Mouse (Mus musculus) lung, embryonic 14.5 days (tissue): ENCODE measurements at regions not wholly inside any gene's neighbourhood (a gene's known extent, or its start where the extent isn't known, plus 50 kb on each side); places are given as distances from the start of the nearest gene placed in this dataset.

ENCODE experiments used
- ATAC-seq: fragments of 200-750 bp; cut with Nextera tagmentation; 2 replicates; pipeline ENCODE4 v1.8.0; 2017; ENCODE audit warnings: mild to moderate bottlenecking, moderate TSS enrichment, moderate library complexity; ENCODE audit not compliant: insufficient read depth
- DNase-seq: peaks from one replicate; pipeline ENCODE4 v3.0.0-alpha.2; 2015
- H3K27ac ChIP-seq: fragments of 300-500 bp; sonication (generic); 2 replicates; pipeline ENCODE4 v1.5.1; 2014; ENCODE audit warnings: low read depth, mild to moderate bottlenecking, moderate library complexity
- H3K27me3 ChIP-seq: fragments of 300-500 bp; sonication (generic); 2 replicates; pipeline ENCODE4 v1.6.1; 2014; ENCODE audit warnings: low read length, control low read depth; ENCODE audit not compliant: insufficient read depth
- H3K36me3 ChIP-seq: fragments of 300-500 bp; sonication (generic); 2 replicates; pipeline ENCODE4 v1.6.1; 2014; ENCODE audit warnings: control low read depth; ENCODE audit not compliant: insufficient read depth
- H3K4me1 ChIP-seq: fragments of 300-500 bp; sonication (generic); 2 replicates; pipeline ENCODE4 v1.6.1; 2014; ENCODE audit warnings: antibody characterized with exemption, control low read depth; ENCODE audit not compliant: insufficient read depth
- H3K4me2 ChIP-seq: fragments of 300-500 bp; sonication (generic); 2 replicates; pipeline ENCODE4 v1.6.1; 2014; ENCODE audit warnings: mild to moderate bottlenecking
- H3K4me3 ChIP-seq: fragments of 300-500 bp; sonication (generic); 2 replicates; pipeline ENCODE4 v1.5.1; 2014; ENCODE audit warnings: low read depth, low read length
- H3K9ac ChIP-seq: fragments of 300-500 bp; sonication (generic); 2 replicates; pipeline ENCODE4 v1.6.1; 2014
- H3K9me3 ChIP-seq: fragments of 300-500 bp; sonication (generic); 2 replicates; pipeline ENCODE4 v1.6.1; 2016; ENCODE audit warnings: low read depth, low read length, control low read depth
- CTCF ChIP-seq: IDR thresholded peaks from 2 replicates; pipeline ENCODE4 v1.5.1; 2016; ENCODE audit warnings: antibody characterized with exemption, low read depth
- WGBS: fragments of 180-500 bp; shearing (Covaris S2); extraction: QIAGEN DNeasy Blood & Tissue Kit; methylation state at CpG from one replicate; pipeline ENCODE4 v1.1.7; 2014; 5-methylcytosine and 5-hydroxymethylcytosine counted together

DNA sequence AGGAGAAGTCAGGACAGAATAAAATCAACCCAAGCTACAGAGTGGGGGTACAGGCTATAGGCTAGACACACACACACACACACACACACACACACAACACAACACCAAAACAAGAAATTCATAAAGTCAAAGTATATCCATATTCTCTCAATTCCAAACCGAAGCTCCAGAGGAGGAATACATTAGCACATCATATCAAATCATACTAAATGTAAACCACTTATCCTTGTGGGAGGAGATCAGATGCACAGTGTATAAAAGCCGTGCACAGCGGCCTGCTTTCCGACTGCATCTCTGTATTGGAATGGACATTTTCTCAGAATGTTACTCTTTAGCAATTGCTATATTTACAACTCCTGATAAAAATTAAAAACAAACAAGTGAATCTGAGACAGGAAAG is 427.9 kb downstream of the Efnb2 start:
- 68% methylated on average over 4 of the region's 4 CpGs for WGBS

GRCm38 (mm10) chr8:8231996-8232632 is 428.9 kb downstream of the Efnb2 start:
- no peak overlapping the region for H3K27ac ChIP-seq
- no peaks in the 10 kb centered on the region for H3K9me3 ChIP-seq
- H3K27me3 ChIP-seq, result no peaks in the 10 kb centered on the region
- no peak for TF ChIP-seq CTCF
- no peaks in the 10 kb centered on the region for H3K36me3 ChIP-seq
- H3K4me2 ChIP-seq, result no peak overlapping the region
- H3K4me3 ChIP-seq, result no peak overlapping the region
- ATAC-seq (no peak), DNase-seq (no peak)
- 75% methylated on average over 13 of the region's 13 CpGs for WGBS
- H3K9ac ChIP-seq, result no peak overlapping the region
- no peaks in the 10 kb centered on the region for H3K4me1 ChIP-seq

More for the DNA sequence above, 427.9 kb downstream of the Efnb2 start:
- H3K4me1 ChIP-seq, result no peaks in the 10 kb centered on the region
- DNase-seq, result no peak
- no peak overlapping the region for H3K9ac ChIP-seq
- TF ChIP-seq CTCF, result no peak
- H3K4me2 ChIP-seq, result no peak overlapping the region
- no peaks in the 10 kb centered on the region for H3K27me3 ChIP-seq
- no peak overlapping the region for H3K4me3 ChIP-seq
- no peak for ATAC-seq
- H3K9me3 ChIP-seq, result no peaks in the 10 kb centered on the region
- no peak overlapping the region for H3K27ac ChIP-seq
- no peaks in the 10 kb centered on the region for H3K36me3 ChIP-seq

- H3K4me2 ChIP-seq, result no peak overlapping the region
- no peak overlapping the region for H3K4me3 ChIP-seq
- TF ChIP-seq CTCF, result no peak
- H3K27me3 ChIP-seq, result no peaks in the 10 kb centered on the region
- no peaks in the 10 kb centered on the region for H3K9me3 ChIP-seq
- no peak overlapping the region for H3K9ac ChIP-seq
- WGBS, result 55% methylated on average over 6 of the region's 6 CpGs
- no peak overlapping the region for H3K27ac ChIP-seq
- DNase-seq (peak; percentile 49), ATAC-seq (no peak; the same call in 1 of the 2 replicates)
- H3K4me1 ChIP-seq, result no peaks in the 10 kb centered on the region
- H3K36me3 ChIP-seq, result no peaks in the 10 kb centered on the region
Observed at GRCm38 (mm10) chr8:8231308-8231985, 429.6 kb downstream of the Efnb2 start.

DNA sequence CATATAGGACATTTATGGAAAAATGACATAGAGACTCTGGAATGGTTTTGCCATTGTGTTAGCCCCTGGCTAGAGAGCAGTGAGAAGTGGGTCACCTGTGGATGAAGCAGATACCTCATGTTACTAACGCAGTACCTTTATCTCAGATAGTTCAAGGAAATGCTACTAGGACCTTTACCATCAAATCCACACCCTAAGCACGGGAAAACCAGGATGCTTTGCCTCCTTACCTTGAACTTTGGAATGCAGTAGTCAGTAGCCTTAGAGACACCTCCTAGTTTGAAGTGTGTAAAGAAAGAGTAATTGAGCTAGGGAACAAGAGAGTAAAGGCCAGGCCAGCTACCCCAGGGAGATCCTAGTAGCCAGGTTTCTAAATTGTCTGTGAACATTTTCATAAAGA is 435.0 kb downstream of the Efnb2 start:
- Histone ChIP-seq H3K36me3 (no peaks in the 10 kb centered on the region), H3K9ac (no peak overlapping the region), H3K27me3 (no peaks in the 10 kb centered on the region), H3K4me2 (no peak overlapping the region), H3K4me3 (no peak overlapping the region), H3K4me1 (no peaks in the 10 kb centered on the region), H3K9me3 (no peaks in the 10 kb centered on the region), H3K27ac (no peak overlapping the region)
- ATAC-seq, result no peak
- no peak for DNase-seq
- no peak for TF ChIP-seq CTCF
- 50% methylated on average over 2 of the region's 2 CpGs for WGBS

DNA sequence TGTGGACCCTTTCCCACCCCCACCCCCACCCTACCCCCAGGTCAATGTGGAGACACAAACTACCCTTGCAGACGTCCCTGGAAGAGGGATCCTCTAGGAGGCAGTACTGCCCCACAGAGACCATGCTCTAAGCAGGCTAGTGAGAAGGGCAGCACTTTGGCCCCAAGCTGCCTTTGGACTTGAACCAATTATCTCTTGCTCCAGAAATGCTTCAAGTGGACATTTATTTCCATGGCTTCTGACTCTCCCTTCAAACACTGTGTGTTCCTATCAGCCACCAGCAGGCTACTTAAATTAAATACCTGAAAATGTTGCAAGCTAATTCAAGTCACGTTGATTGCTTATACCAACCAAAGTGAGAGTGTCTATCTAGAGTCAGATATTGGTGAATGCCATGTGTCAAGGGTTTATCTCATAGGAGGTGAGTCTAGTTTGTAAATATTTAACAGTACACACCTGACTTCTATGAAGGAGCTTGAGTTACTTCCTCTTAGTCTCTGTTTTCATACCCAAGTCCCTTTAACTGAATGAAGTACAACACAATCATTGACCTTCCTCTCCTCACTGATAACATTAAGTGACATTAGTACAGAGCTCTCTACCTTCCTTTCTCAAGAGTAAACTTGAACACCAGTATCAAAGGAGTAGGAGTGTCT is 435.7 kb downstream of the Efnb2 start:
- no peak overlapping the region for H3K4me3 ChIP-seq
- TF ChIP-seq CTCF, result peak; percentile 34; the same call in 1 of the 2 replicates
- no peak overlapping the region for H3K4me2 ChIP-seq
- H3K27me3 ChIP-seq, result no peaks in the 10 kb centered on the region
- ATAC-seq (no peak), DNase-seq (peak; percentile 28)
- H3K36me3 ChIP-seq, result no peaks in the 10 kb centered on the region
- H3K9me3 ChIP-seq, result no peaks in the 10 kb centered on the region
- H3K9ac ChIP-seq, result no peak overlapping the region
- 42% methylated on average over 2 of the region's 2 CpGs for WGBS
- no peak overlapping the region for H3K27ac ChIP-seq
- H3K4me1 ChIP-seq, result no peaks in the 10 kb centered on the region; the same call in 1 of the 2 replicates

- no peak for DNase-seq
- TF ChIP-seq CTCF, result no peak
- H3K36me3 ChIP-seq, result no peaks in the 10 kb centered on the region
- H3K27ac ChIP-seq, result peak overlapping the region; percentile 20; the same call in 1 of the 2 replicates
- H3K27me3 ChIP-seq, result no peaks in the 10 kb centered on the region
- ATAC-seq, result no peak
- no peak overlapping the region for H3K4me2 ChIP-seq
- H3K4me1 ChIP-seq, result no peaks in the 10 kb centered on the region; the same call in 1 of the 2 replicates
- no peaks in the 10 kb centered on the region for H3K9me3 ChIP-seq
- whole genome bisulfite sequencing, result 57% methylated on average over 14 of the region's 14 CpGs
- no peak overlapping the region for H3K4me3 ChIP-seq
- H3K9ac ChIP-seq, result no peak overlapping the region
Observed at GRCm38 (mm10) chr8:8220395-8221031, 440.5 kb downstream of the Efnb2 start.
